Mouse (Mus musculus) thymus, postnatal 25 days (tissue): ENCODE results near the gene Zzz3.

Experiments used
- DNase-seq: peaks from one replicate; pipeline ENCODE4 v3.0.0; 2022

The Zzz3 gene

GRCm38 (mm10) chr3:152395350-152396277 lies at the start of gene Zzz3:
TSS of gene Zzz3 (plus strand) at chr3:152395473.
- DNase-seq, result peak; percentile 89

GRCm38 (mm10) chr3:152345732-152346632 lies 49.3 kb upstream of the Zzz3 start, which contains the start of gene Usp33:
TSS of gene Usp33 (plus strand) at chr3:152346478.
- peak; percentile 97 for DNase-seq

DNA sequence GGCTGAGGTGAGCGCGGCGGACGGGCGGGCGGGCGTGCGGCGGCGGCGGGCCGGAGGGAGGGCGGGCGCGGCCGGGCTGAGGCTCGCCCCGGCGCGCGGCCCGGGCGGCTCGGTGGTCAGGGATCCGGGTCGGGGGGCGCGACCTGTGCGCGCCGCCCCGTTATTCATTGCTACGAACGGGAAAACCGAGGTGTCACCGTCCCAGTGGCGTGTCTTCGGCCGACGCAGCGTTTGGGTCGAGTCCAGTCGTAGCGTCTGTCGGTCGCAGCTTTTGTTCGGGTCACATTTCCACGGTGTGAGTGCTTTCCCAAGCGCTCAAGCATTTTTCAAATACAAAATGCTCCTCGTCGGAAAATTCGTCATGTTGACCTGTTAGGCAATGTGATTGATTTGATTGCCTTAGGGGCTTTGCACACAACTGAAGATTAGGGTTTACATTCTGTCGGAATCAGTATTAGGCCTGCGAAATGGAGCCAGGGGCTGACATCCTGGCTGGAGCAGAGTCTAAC lies 48.6 kb upstream of the Zzz3 start:
- DNase-seq, result peak; percentile 35

DNA sequence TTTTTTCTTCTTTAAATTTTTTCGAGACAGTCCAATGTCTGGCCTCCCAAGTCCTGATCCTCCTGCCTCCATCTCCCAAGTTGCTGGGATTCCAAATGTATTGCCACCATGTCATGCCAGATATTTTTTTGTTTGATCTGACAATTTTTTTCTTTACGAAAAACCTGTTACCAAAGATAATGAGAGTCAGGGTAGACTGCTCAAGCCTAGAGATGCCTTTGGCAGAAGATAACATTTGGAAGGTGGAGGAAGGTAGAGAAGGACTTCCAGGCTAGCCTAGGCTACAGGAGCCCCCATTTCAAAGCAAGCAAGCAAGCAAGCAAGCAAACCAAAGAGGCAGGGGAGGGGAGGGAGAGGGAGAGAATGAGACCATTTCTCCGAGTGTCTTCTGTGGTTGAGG lies 48.0 kb upstream of the Zzz3 start:
- DNase-seq, result no peak

- no peak for DNase-seq
These were observed 47.1 kb upstream of the Zzz3 start for GRCm38 (mm10) chr3:152348011-152348830.

DNA sequence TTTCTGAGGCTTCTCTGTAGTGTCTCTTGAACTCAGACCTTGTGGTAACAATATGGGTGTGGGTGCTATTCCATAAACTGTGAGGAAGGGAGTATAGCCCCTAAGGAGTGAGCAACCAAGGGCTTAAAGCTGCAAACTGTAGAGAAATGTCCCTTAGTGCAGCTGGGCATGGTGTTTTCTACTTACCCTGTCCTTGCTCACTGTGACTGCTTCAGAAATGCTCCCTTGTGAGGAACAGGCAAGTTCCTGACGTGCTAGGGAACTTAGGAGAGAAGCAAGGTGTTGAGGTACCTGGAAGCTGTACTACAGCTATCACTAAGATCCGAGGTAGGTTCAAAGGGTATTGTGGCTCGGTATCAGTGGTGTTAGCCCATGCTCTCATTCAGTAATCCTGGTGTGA lies 44.8 kb upstream of the Zzz3 start:
- no peak for DNase-seq

- DNase-seq, result no peak
These were observed 44.3 kb upstream of the Zzz3 start for GRCm38 (mm10) chr3:152350966-152351365.

- no peak for DNase-seq
These were observed 43.0 kb upstream of the Zzz3 start for GRCm38 (mm10) chr3:152352289-152352688.

GRCm38 (mm10) chr3:152353434-152354177 lies 41.7 kb upstream of the Zzz3 start:
- no peak for DNase-seq

DNA sequence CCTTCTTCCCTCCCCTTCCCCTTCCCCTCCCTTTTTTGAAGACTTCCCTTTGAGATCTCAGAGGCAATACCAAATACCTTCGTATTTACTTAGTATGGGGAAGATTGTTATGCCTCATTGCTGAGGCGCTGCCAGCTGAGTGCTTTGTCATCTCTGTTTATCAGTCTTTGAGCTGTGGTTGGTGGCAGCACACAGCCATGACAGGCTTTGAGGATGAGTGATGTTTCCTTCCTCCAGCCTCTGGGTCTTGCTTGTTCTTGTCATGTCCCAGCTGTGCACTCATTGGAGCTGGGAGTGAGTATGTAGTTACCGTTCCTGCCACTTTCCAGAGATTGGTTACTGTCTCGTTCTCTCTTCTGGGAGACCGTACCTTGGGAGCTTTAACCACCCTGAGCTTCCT lies 39.9 kb upstream of the Zzz3 start:
- DNase-seq, result peak; percentile 16

DNA sequence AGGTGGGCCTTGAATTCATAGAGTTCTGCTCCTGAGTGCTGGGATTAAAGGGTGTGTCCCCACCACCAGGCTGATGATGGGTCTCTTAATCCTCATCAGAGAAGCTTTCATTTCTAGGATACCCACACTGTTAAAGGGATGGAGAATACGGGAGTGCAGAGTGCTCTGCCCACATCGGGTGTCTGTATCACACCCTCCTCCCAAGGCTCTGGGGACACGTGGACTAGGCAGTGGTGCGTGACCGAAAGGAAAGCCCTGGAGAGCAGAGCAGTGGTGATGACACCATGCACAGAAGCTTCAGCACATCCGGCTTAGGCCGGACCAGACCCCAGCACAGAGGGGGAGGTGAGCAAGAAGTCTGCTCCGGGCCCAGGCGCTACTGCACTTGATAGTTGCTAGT lies 38.5 kb upstream of the Zzz3 start:
- DNase-seq, result no peak

DNA sequence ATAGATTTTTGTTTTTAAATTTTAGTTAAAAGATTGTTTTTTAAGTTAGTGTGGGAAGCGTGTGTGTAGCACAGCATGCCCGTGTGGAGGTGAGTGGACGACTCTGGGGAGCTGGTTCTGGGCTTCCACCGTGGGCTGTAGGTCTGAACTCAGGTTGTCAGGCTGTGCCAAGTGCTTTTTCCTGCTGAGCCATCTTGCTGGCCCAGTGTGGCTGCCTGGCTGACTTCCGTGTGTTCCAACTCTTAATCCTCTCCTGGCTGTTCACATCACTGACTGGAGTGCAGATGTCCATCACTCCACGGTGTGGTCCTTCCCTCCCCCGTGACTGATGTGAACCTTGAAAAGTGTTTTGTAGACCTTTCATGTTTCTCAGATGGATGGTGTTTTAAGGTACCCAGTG lies 36.1 kb upstream of the Zzz3 start:
- DNase-seq, result no peak

GRCm38 (mm10) chr3:152364181-152364580 lies 31.1 kb upstream of the Zzz3 start:
- no peak for DNase-seq

- no peak for DNase-seq
These were observed 19.2 kb upstream of the Zzz3 start for GRCm38 (mm10) chr3:152376063-152376462.

DNA sequence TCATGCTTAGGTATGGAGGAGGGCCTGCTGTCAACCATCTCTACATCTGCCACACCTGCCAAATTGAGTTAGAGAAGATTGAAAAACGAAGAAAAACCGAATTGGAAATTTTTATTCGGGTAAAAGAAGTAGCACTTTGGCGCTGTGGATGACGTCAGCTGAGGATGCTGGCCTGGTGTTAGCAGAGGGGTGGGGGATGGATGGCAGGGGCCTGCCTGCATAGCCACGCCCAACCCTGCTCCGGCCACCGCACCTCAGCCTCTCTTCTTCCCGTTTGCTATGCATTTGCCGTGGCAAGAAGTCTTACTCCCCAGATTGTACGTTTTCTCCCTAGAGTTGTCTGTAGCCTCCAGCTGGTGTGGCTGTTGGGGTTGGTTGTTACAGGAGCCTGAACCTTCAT lies 11.2 kb upstream of the Zzz3 start:
- no peak for DNase-seq

DNA sequence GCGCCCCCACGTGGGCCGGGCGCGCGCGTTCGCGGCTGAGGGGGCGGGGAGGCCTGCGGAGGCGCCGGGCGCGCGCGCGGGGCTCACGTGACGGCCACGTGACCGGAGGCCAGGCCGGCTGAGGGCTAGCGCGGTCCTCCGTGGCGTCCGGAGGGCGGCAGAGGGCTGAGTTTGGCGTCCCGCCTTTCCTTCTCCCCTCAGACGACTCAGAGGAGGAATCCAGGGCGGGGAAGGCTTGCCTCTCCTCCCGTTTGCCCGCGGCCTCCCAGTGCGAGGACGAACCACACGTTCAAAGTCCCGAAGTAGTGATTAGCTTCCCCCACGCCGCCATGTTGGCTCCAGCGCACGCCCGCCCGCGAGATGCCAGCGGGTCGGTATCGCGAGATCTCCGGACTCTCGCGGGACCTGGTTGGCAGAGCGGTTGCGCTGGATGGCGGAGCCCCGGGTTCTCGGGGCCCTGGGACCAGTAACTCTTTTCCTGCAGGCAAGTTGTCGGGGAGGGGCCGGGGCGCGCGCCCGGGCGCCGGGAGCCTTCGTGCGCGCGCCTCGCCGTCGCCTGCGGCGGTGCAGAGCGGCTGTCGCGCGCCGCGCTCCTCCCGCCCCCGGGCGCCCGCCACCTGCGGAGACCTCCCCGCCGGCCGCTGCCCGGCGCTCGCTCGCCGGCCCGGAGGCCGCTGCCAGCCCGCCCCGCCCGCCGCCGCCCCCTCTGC lies 1.2 kb downstream of the Zzz3 start:
- peak; percentile 99 for DNase-seq

DNA sequence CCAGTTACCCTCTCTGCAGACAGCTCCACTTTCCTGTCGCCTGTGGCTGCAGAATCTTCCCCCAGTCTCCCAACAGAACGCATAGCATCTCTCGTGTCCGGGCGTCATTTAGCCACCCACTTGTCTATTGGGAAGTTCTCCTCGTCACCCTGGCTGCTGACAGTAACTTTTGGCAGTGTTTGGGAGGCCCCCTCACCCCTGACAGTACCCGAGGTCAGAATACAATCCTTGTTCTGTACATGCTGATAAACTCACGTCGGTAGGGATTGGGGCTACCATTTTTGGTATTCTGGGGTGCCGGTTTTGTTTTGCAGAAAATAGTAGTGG lies 1.7 kb downstream of the Zzz3 start:
- no peak for DNase-seq

DNA sequence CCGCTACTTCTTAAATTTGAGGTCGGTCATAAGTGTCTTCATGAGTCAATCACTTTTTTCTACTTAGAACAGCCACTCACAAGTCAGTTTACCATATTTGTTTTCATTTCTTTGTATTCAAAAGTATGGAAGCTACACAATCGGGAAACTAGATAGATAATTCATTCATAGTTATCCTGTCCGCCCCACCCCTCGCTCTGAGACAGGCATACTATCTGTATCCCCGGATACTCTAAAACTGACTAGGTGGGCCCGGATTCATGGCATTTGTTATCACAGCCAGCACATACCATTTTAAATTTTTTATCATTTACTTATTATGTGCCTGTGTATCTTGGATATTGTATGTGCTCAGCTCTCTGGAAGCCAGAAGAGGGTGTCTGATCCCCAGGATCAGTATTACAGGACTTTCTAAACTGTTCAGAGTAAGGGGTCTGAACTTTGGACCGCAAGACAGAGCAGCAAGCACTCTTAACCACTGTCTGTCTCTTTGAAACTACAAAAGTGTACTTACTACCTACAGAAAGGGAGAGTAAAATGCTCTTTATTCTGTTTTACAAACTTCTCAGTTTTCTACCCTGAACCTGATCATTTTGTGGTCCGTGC lies 2.2 kb downstream of the Zzz3 start:
- no peak for DNase-seq

GRCm38 (mm10) chr3:152400441-152400840 lies 5.2 kb downstream of the Zzz3 start:
- no peak for DNase-seq

DNA sequence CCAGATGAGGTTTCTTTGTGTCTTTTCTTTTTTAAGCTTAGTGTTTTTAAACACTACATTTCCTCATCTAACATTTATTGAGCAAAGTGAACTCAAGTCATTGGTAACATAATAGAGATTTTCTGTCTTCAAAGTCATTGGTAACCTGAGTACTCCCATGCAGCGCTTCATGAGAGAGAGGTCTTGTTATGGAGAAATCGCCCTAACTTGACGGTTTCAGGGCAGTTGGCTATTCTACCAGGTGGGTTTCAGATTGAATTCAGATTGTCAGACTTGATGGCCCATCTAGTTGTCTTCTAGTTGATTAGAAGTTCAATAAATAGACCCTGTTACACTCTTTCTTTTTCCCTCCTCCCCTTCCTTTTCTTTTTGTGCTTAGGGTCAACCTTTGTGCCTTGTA lies 5.6 kb downstream of the Zzz3 start:
- no peak for DNase-seq
